Mouse (Mus musculus) ES-E14 (cell line): ENCODE measurements around the gene Chmp1a. TPM values are rescaled to one million over a fixed set of nuclear protein-coding genes. Genes with fewer than 3 reads are reported as not detected.

Experiments
- DNase-seq: peaks from one replicate; pipeline ENCODE4 v3.0.0-alpha.2; 2013; ENCODE audit warnings: low read depth, low spot score
- H3K27ac ChIP-seq: 2 replicates; pipeline ENCODE4 v1.5.1; 2012; ENCODE audit warnings: low read depth, mild to moderate bottlenecking, low read length, moderate library complexity, mixed read lengths; ENCODE audit not compliant: poor library complexity, insufficient read depth, severe bottlenecking
- H3K36me3 ChIP-seq: 2 replicates; pipeline ENCODE4 v1.6.1; 2012; ENCODE audit warnings: mild to moderate bottlenecking, low read length, moderate library complexity, mixed read lengths; ENCODE audit not compliant: control insufficient read depth, poor library complexity, insufficient read depth, severe bottlenecking
- H3K4me1 ChIP-seq, 2 experiments: fragments of 150-350 bp in 1 of 2; sonication (generic) in 1 of 2; 2 replicates each; pipeline ENCODE4 v1.6.1; 2012; ENCODE audit warnings: low read length in 2 of 2, mild to moderate bottlenecking in 1 of 2, mixed read lengths in 1 of 2; ENCODE audit not compliant: control insufficient read depth in 2 of 2, insufficient read depth in 2 of 2, poor library complexity in 1 of 2
- H3K4me3 ChIP-seq, 2 experiments: fragments of 150-350 bp in 1 of 2; sonication (generic) in 1 of 2; 2 replicates each; pipeline ENCODE4 v1.5.1; 2012; ENCODE audit warnings: low read length in 2 of 2, low read depth in 1 of 2, mild to moderate bottlenecking in 1 of 2, mixed read lengths in 1 of 2; ENCODE audit not compliant: insufficient read depth in 1 of 2, poor library complexity in 1 of 2, severe bottlenecking in 1 of 2
- H3K9ac ChIP-seq: 2 replicates; pipeline ENCODE4 v1.6.1; 2012; ENCODE audit warnings: low read depth, mild to moderate bottlenecking, low read length, mixed read lengths; ENCODE audit not compliant: poor library complexity, insufficient read depth, severe bottlenecking
- H3K9me3 ChIP-seq: fragments of 150-350 bp; sonication (generic); 2 replicates; pipeline ENCODE4 v1.6.1; 2012; ENCODE audit warnings: low read depth, mild to moderate bottlenecking, low read length; ENCODE audit not compliant: control insufficient read depth, insufficient read depth
- CHD2 ChIP-seq: IDR thresholded peaks from 2 replicates; pipeline ENCODE4 v1.6.1; 2014; ENCODE audit warnings: mild to moderate bottlenecking, low read depth, low read length, inconsistent platforms
- HCFC1 ChIP-seq: IDR thresholded peaks from 2 replicates; pipeline ENCODE4 v1.6.1; 2012; ENCODE audit warnings: low read length, inconsistent platforms, borderline replicate concordance; ENCODE audit not compliant: insufficient read depth
- MAFK ChIP-seq: IDR thresholded peaks from 2 replicates; pipeline ENCODE4 v1.6.1; 2014; ENCODE audit warnings: mild to moderate bottlenecking, low read depth, low read length, inconsistent platforms; ENCODE audit not compliant: insufficient read depth
- ZC3H11A ChIP-seq: IDR thresholded peaks from 2 replicates; pipeline ENCODE4 v1.6.1; 2012; ENCODE audit warnings: low read depth, mild to moderate bottlenecking, inconsistent platforms, low read length, borderline replicate concordance
- ZNF384 ChIP-seq: IDR thresholded peaks from 2 replicates; pipeline ENCODE4 v1.6.1; 2012; ENCODE audit warnings: low read depth, low read length, inconsistent platforms
- in situ Hi-C, 2 experiments: fragments of 600-800 bp; cut with MboI; formaldehyde crosslinking; loops; one replicate each; pipeline ENCODE4 v1.15.1; 2025; ENCODE audit warnings: low sequenced_read_pairs in 2 of 2, inconsistent platforms in 1 of 2; ENCODE audit not compliant: unreplicated experiment in 2 of 2
- total RNA-seq: library from RNA; depleted of rRNA; stranded (reverse); fragments of 300-350 nt; gene quantifications from 2 replicates; pipeline ENCODE4 v1.2.3, GENCODE M21; 2012

The Chmp1a gene
- total RNA-seq, 1 experiment, result 86.0 TPM

DNA sequence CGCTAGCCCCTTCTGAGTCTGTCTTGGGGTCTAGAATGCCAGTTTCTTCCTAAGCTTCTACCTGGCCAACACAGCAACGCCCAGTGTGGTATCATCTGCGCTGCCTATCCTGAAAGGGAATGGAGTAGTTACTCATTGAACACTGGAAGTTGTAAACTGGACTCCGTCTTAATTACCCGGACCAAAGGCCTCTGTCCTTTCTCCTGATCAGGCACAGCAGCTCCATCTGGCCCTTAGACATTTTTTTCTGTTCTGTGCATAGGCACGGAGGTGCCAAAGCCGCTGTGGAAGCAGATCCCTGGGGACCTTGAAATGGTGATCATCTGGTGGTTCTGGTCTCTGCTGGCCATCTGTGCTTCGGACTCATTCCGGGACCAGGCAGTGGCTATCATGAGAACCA, 18.8 kb downstream of the Chmp1a start:
- H3K36me3 ChIP-seq, result no peaks in the 10 kb centered on the region
- no peak overlapping the region for H3K9ac ChIP-seq
- in situ Hi-C loops, result no loop called here
- peaks cover 3 to 16% of the 10 kb centered on the region in 2 experiments; a peak in 2 of 4 replicates for H3K4me1 ChIP-seq
- no peaks in the 10 kb centered on the region for H3K9me3 ChIP-seq
- H3K27ac ChIP-seq, result no peak overlapping the region
- no peak for DNase-seq
- TF ChIP-seq MAFK, result no peak
- no peak for TF ChIP-seq ZNF384
- no peak for TF ChIP-seq ZC3H11A
- TF ChIP-seq HCFC1, result no peak
- TF ChIP-seq CHD2, result no peak
- H3K4me3 ChIP-seq, result no peak overlapping the region

DNA sequence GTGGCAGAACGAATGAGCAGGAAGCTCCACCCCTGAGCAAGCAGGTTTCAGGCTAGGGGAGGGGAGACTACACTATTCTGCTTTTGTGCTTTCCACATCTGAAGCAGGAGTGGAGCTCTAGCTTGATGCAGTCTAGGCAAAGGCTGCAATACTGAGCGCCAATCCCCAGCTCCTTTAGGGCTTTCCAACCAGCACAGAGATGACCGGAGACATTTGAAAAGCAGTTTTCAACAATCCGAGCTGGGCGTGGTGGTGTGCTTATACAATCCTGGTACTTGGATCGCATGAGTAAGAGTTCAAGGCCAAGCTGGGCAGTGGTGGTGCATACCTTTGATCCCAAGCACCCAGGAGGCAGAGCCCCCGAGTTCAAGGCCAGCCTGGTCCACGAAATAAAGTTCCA, 20.7 kb downstream of the Chmp1a start:
- no peaks in the 10 kb centered on the region for H3K36me3 ChIP-seq
- H3K9ac ChIP-seq, result no peak overlapping the region
- TF ChIP-seq MAFK (no peak), ZNF384 (no peak), ZC3H11A (no peak), HCFC1 (no peak), CHD2 (no peak)
- peak; percentile 28 for DNase-seq
- peak overlapping the region; percentile 9; the same call in 1 of the 2 replicates for H3K27ac ChIP-seq
- H3K4me1 ChIP-seq, result peaks cover 3 to 14% of the 10 kb centered on the region in 2 experiments; a peak in 3 of 4 replicates
- H3K4me3 ChIP-seq, result peak overlapping the region in 1 of 2 experiments; percentile 2; a peak in 1 of 4 replicates
- in situ Hi-C loops, result no loop called here
- H3K9me3 ChIP-seq, result no peaks in the 10 kb centered on the region

DNA sequence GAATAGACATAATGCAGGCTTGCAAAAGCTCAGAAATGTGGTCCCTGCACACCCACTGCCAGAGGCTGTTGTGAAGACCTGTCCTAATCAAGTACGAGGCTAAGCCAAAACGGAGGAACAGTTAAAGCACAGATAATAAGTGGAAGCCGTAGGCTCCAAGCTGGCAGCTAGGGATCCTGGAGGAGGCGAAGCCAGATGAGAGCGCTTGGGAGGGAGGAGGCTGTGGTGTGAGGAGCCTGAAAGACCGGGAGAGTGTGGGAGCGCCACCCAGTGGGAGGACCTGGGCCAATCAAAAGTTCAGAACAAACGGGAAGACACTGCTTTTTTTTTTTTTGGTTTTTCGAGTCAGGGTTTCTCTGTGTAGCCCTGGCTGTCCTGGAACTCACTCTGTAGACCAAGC, 21.9 kb downstream of the Chmp1a start:
- Histone ChIP-seq H3K27ac (no peak overlapping the region), H3K9ac (peak overlapping the region; percentile 41; the same call in 1 of the 2 replicates), H3K4me3 (peak overlapping the region in 1 of 2 experiments; percentile 8; a peak in 1 of 4 replicates), H3K9me3 (no peaks in the 10 kb centered on the region), H3K36me3 (no peaks in the 10 kb centered on the region), H3K4me1 (peaks cover 3 to 14% of the 10 kb centered on the region in 2 experiments; a peak in 3 of 4 replicates)
- TF ChIP-seq CHD2, result no peak
- peak; percentile 93 for TF ChIP-seq ZNF384
- TF ChIP-seq MAFK, result no peak
- no peak for TF ChIP-seq HCFC1
- peak; percentile 21; the same call in 1 of the 2 replicates for TF ChIP-seq ZC3H11A
- peak; percentile 78 for DNase-seq
- in situ Hi-C loops, result no loop called here

DNA sequence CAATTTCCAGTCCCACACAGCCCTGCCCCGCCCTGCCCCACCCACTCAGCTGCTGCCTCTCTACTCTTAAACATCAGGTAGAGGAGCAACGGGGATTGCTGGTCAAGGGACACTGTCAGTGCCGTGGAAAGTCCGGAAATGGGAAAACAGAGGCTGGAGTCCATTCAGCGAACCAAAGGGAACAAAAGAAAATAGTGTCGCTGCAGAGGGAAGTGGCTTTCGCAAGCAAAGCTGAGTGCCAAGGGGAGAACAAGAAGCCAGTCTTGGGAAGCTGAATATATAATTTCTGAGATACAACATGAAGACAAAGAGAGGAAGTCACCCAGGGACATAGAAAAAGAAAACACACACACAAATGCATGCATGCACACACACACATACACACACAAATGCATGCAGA, 23.7 kb downstream of the Chmp1a start:
- Histone ChIP-seq H3K9ac (no peak overlapping the region), H3K36me3 (no peaks in the 10 kb centered on the region), H3K4me1 (peaks cover 3 to 14% of the 10 kb centered on the region in 2 experiments; a peak in 3 of 4 replicates), H3K4me3 (no peak overlapping the region), H3K27ac (no peak overlapping the region), H3K9me3 (no peaks in the 10 kb centered on the region)
- in situ Hi-C loops, result no loop called here
- DNase-seq, result no peak
- no peak for TF ChIP-seq CHD2
- TF ChIP-seq HCFC1, result no peak
- TF ChIP-seq ZC3H11A, result no peak
- no peak for TF ChIP-seq MAFK
- no peak for TF ChIP-seq ZNF384
